Mouse (Mus musculus): ENCODE measurements around the gene Zfp704.

DNA sequence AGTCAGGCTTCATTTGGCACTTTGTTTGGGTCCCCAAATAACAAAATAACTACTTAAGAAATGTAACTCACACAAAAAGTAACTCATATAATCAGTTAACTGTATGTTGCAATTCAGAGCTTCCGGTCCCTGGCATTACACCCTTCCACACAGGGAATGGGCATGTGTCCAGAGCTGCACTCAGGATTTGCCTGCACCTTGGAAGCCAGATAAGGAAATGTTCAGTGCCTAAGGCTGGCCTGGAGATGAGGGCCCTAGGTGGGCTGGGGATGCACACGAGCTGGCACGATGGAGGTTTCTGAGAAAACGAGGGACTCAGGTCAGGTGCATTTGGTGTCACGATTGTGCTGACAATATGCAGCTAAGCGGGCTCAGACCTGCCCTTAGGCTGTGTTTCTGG, 173.6 kb downstream of the Zfp704 start:
- TF ChIP-seq POLR2A (IDR thresholded peaks at IDR 0.05; ENCODE audit: borderline replicate concordance, extremely low read depth, low read depth, low read length) (no peak), CTCF (IDR thresholded peaks at IDR 0.05; ENCODE audit: insufficient read depth, low read length) (no peak)
